Mouse (Mus musculus) cortical plate, adult 2 months (tissue): ENCODE data around the gene Ttc30a1. TPM values are rescaled to one million over a fixed set of nuclear protein-coding genes. Genes with fewer than 3 reads are reported as not detected.
"Not testable (repeated sequence)": the region's sequence is repeated elsewhere in the genome, so short reads cannot be mapped to it uniquely, and the experiment has no call there.

Source experiments
- H3K27ac ChIP-seq: fragments of 200-500 bp; 2 replicates; pipeline ENCODE4 v1.5.1; 2012; ENCODE audit warnings: low read length, control low read depth, inconsistent platforms; ENCODE audit not compliant: insufficient read depth
- H3K4me1 ChIP-seq: fragments of 200-500 bp; 2 replicates; pipeline ENCODE4 v1.6.1; 2011; ENCODE audit warnings: low read length; ENCODE audit not compliant: control insufficient read depth, insufficient read depth
- H3K4me3 ChIP-seq: fragments of 200-500 bp; 2 replicates; pipeline ENCODE4 v1.5.1; 2011; ENCODE audit warnings: mild to moderate bottlenecking, low read length, control low read depth; ENCODE audit not compliant: insufficient read depth
- CTCF ChIP-seq: fragments of 200-500 bp; IDR thresholded peaks from 2 replicates; pipeline ENCODE4 v1.5.1; 2011; ENCODE audit warnings: mild to moderate bottlenecking, control low read depth, low read length; ENCODE audit not compliant: insufficient read depth; ENCODE audit errors: extremely low read depth
- POLR2A ChIP-seq: fragments of 200-500 bp; IDR thresholded peaks from 2 replicates; pipeline ENCODE4 v1.6.1; 2011; ENCODE audit warnings: mild to moderate bottlenecking, low read length, control low read depth; ENCODE audit not compliant: insufficient read depth; ENCODE audit errors: extremely low read depth
- polyA plus RNA-seq: library from polyadenylated mRNA; depleted of rRNA; stranded (reverse); fragments of >200 nt; gene quantifications from 2 replicates; pipeline ENCODE4 v1.2.3, GENCODE M21; 2012

The Ttc30a1 gene
- polyA plus RNA-seq, 1 experiment: 3.0 TPM

- Histone ChIP-seq H3K4me1 (no peaks in the 10 kb centered on the region), H3K4me3 (no peak overlapping the region), H3K27ac (no peak overlapping the region)
- TF ChIP-seq POLR2A (no peak), CTCF (no peak)
Measured at GRCm38 (mm10) chr2:75964051-75964450, 17.7 kb downstream of the Ttc30a1 start.

DNA sequence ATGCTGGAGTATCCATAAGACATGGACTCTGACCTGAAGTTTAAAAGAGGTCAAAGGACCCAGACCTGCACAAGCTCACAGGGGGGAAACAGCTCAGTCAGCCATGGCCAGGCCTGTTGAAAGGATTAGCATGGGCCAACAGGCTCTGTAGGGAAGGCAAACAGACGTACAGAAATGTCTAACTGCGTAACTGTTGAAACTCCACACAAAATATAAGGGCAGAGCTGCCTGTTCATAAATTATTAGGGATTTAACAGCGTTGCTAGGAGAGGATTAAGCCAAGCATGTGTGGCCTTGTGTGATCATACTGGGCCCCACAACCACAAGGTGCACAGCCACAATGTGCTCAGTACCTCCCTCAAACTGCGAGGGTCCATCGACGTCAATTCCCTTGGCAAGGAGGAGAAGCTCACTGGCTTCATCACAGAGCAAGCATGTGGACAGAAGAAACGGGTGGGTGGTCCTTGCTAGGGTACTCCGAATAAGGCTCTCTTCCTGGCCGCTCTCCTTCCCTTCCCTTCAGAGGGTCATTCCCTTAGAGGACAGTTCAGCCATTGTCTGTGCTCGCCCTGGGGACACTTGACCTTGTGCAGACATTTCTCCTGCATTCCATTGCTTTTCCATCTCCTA lies 18.4 kb downstream of the Ttc30a1 start:
- no peak overlapping the region for H3K4me3 ChIP-seq
- TF ChIP-seq CTCF (no peak), POLR2A (no peak)
- H3K4me1 ChIP-seq: no peaks in the 10 kb centered on the region
- no peak overlapping the region for H3K27ac ChIP-seq

DNA sequence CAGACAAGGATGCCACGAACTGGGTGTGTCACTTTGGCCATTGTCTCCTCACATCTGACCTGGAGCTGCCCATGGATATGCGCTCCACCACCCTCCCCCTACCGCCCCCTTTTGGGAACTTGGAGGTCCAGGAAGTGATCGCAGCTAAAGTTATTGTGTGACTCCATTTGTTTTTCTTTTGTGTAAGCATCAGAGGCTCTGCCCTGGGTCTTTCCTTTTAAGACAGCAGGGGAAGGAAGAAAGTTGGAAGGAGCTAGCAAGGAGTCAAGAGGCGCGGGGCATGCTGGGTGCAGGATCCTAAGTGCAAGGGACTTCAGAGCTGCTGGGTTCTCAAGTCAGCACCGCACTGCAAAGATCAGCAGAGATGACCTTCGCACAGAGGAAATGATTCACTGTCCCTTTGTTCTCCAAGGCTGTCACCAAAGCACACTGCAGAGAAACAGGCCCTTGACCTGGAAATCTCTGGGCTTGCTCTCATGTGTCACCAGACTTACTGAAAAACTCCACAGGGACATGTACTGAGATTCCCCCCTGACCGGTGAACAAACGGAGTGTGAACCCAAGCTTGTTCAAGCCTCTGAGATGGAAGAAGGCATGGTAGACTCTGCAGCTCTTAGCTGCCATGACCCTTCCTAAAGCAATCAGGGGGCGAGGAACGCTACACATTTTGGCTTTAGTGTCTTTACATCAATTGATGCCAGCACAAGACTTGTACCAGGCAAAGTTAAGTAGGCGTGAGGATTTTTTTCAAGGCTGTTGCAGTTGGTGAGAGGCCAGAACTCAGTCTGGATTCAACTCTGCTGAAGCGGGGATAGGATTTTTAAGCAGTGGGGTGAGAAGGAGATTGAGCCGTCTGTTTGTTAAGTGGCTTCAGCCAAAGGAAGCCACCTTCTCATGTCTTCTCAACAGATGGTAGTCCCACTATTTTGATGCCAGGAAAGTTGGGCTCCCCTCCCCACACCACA lies 21.1 kb downstream of the Ttc30a1 start:
- Histone ChIP-seq H3K27ac (no peak overlapping the region), H3K4me1 (no peaks in the 10 kb centered on the region; the same call in 1 of the 2 replicates), H3K4me3 (no peak overlapping the region)
- no peak for TF ChIP-seq POLR2A
- TF ChIP-seq CTCF: no peak

DNA sequence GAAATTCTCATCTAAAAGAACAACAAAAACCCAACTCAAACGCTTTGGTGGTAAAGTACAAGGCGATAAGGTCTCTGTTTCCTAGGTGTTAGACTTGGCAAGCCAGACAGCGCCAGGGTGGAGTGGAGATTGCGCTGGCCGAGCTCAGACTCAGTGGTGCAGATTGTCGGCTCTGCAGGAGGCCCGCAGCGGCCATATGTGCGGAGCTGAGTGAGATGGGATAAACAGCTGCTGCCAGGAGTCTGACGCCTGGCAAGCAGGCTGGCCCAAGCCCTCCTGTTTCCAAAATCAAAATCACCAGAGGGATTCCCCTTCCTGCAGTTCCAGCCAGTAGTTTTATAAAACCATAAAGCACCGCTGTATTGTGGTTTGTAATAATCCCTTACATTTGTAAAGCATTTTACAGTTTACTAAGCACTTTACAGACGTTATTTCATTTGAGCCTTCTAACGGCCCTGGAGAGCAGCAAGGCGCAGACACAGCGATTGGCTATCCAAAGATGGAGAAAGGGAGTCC lies 21.9 kb downstream of the Ttc30a1 start:
- Histone ChIP-seq H3K4me1 (no peaks in the 10 kb centered on the region; the same call in 1 of the 2 replicates), H3K27ac (no peak overlapping the region), H3K4me3 (no peak overlapping the region)
- TF ChIP-seq POLR2A (no peak), CTCF (no peak)

GRCm38 (mm10) chr2:75959183-75959849 lies 22.5 kb downstream of the Ttc30a1 start:
- TF ChIP-seq CTCF: no peak
- H3K4me3 ChIP-seq: no peak overlapping the region
- no peaks in the 10 kb centered on the region; the same call in 1 of the 2 replicates for H3K4me1 ChIP-seq
- H3K27ac ChIP-seq: no peak overlapping the region

- TF ChIP-seq POLR2A (no peak), CTCF (no peak)
- no peak overlapping the region for H3K27ac ChIP-seq
- no peaks in the 10 kb centered on the region; the same call in 1 of the 2 replicates for H3K4me1 ChIP-seq
- H3K4me3 ChIP-seq: no peak overlapping the region
Measured at GRCm38 (mm10) chr2:75955709-75956108, 26.1 kb downstream of the Ttc30a1 start.

GRCm38 (mm10) chr2:75953320-75953719 lies 28.4 kb downstream of the Ttc30a1 start:
- Histone ChIP-seq H3K4me3 (no peak overlapping the region), H3K27ac (no peak overlapping the region), H3K4me1 (no peaks in the 10 kb centered on the region; the same call in 1 of the 2 replicates)
- TF ChIP-seq CTCF: no peak
- no peak for TF ChIP-seq POLR2A

DNA sequence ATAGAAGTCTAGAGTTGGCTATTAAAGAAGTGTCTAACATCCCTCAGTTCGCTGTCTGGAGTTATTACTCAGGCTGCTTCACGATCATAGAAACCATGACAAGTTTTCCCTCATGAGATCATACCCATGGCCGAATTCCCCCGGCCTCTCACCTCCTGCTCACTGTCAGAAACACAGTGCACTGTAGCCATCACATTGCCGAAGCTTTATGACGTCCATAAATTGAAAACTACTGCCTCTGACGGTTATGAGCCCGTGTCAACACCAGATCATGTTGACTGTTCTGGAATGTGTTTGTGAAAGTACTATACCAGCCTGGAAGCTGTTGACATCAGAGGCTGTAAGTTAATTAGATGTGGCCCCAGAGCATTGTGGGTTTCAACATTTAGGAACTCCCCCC lies 31.1 kb downstream of the Ttc30a1 start:
- H3K4me3 ChIP-seq: no peak overlapping the region
- no peak overlapping the region for H3K27ac ChIP-seq
- no peaks in the 10 kb centered on the region for H3K4me1 ChIP-seq
- TF ChIP-seq POLR2A: no peak
- no peak for TF ChIP-seq CTCF

DNA sequence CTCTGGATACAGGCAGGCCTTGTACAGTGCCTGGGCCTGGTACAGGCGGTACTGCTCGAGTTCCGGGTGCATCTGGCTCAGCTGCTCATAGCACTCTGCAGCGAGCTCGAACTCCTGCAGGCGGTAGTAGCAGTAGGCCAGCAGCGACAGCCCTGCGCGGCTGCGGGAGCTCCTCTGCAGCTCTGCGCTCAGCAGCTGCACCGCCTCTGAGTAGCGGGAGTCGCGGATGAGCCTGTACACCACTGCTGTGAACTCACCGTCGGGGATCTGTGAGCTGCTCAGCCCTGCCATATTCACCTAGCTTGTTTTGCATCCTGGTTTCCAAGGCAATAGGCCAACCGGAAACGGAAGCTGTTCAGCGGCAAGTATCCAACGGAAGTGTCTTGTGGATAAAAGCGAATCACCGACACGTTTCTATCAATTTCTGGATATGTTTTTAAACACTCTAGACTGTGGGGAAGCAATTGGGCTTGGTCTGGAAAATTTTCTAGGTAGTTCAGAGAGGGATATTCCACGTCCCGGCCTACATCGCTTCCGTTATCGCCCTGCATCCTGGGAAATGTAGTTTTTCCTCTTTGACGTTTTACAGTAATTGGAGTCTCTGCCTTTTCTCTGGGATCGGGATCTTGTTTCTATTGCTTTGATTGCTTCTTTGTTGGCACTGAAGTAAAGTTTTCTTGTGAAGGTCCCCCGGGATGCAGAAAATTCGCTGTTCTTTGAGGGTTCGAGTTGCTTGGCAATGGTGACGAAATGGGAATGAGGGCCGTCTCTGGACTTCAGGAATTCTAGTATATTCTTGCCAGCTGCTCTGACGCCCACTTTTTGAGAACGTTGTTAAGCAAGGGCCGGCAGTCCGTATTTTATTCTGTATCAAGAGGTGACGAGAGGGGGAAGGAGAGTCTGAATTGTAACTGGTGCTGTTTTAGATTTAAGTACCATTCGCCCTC lies 43.4 kb downstream of the Ttc30a1 start, which contains the start of gene Ttc30b:
Ttc30b (minus strand) TSS at position 469 of the 947 bp plus-strand sequence.
- TF ChIP-seq POLR2A (peak; percentile 45; the same call in 1 of the 2 replicates), CTCF (no peak)
- peak within 1 kb of the TSS; percentile 88 for H3K27ac ChIP-seq
- H3K4me1 ChIP-seq: no peaks in the 10 kb centered on the region
- peak within 1 kb of the TSS; percentile 59 for H3K4me3 ChIP-seq

DNA sequence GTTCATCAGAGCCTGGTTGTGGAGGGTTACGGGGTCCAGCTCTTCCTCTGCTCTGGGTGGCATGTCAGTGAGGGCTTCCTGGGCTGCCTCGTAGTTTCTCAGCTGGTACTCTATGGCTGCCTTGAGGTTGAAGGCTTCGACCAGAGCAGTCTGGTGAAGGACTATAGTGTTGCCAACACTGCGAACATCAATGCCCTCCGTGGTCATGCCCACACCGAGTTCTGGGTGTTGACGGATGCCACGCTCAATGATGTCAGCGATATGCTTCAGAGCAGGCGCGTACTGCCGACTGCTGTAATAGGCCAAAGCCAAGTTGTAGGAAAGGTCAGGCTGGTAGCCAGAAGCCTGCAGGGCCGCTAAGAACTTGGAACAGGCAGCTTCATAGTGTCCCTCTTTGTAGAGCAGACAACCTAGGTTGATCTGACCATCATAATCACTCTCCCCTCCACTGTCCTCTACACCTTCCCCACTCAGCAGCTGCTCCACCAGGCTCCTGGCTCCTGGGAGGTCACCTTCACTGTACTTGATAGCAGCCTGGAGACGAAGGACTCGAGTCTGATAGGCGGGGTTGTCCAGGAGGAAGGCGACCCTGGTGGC lies 44.1 kb downstream of the Ttc30a1 start:
- H3K4me1 ChIP-seq, H3K27ac ChIP-seq: not testable (repeated sequence)
- peak overlapping the region; percentile 59; the same call in 1 of the 2 replicates for H3K4me3 ChIP-seq

DNA sequence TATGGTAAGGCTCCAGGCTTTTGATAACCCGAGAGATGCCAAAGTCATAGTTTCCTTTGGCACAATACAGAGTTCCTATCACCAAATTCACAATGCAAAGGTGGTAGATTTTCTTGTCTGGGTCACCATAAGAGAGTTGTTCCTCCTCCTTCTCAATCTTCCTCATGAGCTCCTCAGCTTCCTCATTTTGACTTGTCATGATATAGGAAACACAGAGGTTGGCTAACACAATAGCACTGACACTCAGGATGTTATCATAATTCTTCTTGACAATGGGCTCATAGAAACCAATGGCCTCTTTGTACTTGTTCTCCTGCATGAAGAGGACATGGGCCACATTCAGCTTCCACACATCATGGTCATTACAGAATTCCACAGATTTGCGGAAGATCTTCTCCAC lies 45.1 kb downstream of the Ttc30a1 start:
- not testable (repeated sequence) for H3K4me3 ChIP-seq, H3K4me1 ChIP-seq, H3K27ac ChIP-seq
